Mouse (Mus musculus) cerebellum, postnatal 36 days (tissue): ENCODE measurements around the gene Sh3d19.
A peak's percentile ranks its signal among the peaks of the same experiment; 100 is the strongest.

Experiments
- DNase-seq, 2 experiments: peaks; one replicate each; pipeline ENCODE4 v3.0.0; 2021 to 2022; ENCODE audit warnings: mixed read lengths in 2 of 2

Gene Sh3d19

GRCm38 (mm10) chr3:85970742-85971598 lies at the start of gene Sh3d19:
TSS of gene Sh3d19 (plus strand) at chr3:85971109.
- DNase-seq, result peak; percentile 64 to 73

GRCm38 (mm10) chr3:85922331-85922730 lies 48.6 kb upstream of the Sh3d19 start:
- DNase-seq, result peak; percentile 8 to 13

DNA sequence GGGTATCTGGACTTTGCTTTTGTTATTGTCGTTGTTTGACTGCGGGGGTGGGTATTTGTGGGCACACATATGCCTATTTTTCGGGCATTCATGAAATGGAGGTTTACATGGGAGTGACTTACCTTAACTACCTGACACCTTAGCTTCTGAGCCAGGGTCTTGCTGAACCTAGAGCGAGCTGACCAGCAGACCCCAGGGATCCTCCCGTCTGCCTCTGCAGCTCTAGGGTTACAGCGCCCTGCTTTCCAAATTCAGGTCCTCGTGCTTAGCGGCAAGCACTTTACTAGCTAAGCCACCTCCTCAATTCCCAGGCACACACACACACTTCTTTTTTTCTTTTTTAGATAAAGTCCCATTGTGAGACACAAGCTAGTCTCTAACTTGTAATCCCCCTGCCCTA lies 47.6 kb upstream of the Sh3d19 start:
- no peak for DNase-seq

DNA sequence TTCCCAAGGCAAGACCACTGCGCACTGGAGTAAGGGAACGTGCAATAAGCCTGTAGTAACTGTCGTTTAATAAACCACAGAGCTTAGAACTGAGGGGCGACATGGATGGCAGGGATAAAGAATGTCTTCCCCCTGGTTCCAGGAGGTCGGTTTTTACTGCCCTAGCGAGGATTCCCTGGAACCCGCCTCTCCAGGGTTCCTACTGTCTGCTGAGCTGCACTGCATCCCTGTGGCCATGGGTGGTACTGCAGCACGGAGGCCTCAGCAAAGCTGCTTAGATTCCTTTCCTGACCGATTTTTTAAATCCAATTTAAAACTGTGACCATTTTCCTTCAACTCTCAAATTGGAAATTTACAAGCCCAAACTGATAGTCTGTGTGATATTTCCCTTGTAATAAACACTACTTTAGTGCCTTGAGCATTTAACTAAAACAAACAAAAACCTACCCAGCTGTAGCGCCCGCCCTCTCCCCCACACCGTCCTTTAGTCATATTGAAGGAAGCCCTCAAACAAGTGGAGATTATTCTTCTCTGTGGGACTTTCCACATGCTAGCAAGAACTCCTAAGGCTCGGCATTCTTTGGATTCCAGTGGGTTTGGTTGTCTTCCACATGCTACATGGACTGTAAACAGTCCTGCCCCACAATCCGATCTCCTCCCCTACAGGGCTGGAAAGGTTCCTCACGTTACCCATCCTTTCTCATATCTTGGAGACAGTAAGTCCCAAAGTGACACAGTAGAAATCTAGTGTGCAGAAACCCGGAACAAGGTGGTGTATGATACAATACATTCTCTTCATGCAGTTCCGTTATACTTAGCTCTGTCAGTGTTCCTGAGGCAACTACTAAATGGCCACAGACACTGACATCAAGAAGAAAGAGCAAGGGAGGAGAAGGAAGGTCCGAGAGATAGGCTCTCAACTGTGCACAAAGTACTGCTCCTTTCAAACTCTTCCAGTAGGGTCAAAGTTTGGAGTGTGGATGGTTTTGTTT lies 46.7 kb upstream of the Sh3d19 start:
- peak; percentile 87 to 89 for DNase-seq

GRCm38 (mm10) chr3:85927296-85927695 lies 43.6 kb upstream of the Sh3d19 start:
- DNase-seq, result no peak

DNA sequence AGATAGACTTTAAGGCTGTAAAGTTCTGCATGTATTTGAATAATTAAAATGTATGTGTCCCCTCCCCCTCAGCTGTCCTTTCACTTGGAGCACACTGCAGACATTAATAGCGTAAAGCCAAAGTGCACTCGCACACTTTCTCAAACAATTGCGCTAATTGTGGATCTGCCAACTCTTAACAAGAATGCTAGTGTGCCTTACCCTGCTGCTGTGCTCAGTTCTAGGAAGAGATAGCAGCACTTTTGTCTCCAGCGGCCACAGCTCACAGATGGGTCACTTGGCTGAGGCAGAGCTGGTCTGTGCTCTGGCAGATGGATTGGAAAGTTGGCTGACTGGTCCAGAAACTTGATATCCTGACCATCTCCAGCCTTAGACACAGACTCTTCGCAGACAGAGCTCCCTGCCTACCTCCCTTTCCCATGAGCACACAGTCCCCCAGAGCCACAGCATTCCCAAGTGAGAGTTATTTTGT lies 42.7 kb upstream of the Sh3d19 start:
- DNase-seq, result no peak

DNA sequence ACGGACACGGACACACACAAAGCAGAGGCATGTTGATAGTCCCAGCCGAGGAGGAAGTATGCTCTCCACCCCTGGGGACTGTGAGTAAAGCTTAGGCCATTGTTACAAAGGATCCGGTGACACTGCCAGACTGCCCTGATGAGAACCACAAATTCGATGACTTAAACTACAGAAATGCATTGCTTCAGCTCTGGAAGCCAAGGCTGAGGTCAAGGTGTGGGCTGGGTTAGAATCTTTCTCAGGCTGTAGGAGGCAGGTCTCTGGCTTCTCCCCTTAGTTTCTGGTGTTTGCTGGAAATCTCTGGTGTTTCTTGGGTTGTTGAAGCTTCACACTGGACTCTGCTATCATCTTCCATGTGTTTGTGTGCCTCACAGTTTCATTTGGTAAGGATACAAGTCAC lies 41.2 kb upstream of the Sh3d19 start:
- DNase-seq, result no peak

GRCm38 (mm10) chr3:85930671-85931255 lies 40.1 kb upstream of the Sh3d19 start:
- no peak for DNase-seq

DNA sequence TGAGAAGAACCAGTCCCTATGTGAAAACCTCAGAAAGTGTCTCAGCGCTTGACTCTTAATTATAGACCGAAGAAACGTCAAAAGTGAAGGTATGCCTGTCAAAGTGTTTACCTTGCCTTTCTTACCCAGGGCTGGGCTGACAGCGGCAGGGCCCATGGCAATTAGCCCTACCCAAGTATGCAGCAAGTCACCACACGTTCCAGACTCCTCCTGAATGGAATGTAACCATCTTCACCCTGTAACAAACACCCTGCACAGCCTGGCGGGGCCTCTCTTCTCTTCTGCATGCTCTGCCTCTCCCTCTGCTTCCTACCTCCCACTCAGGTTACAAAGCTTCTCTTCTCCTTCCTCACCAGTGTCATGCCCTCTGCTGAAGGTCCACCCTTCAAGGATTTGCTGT lies 39.0 kb upstream of the Sh3d19 start:
- DNase-seq, result no peak

GRCm38 (mm10) chr3:85933586-85933985 lies 37.3 kb upstream of the Sh3d19 start:
- no peak for DNase-seq

GRCm38 (mm10) chr3:85950914-85951313 lies 20.0 kb upstream of the Sh3d19 start:
- no peak for DNase-seq

GRCm38 (mm10) chr3:85952696-85953283 lies 18.1 kb upstream of the Sh3d19 start:
- DNase-seq, result no peak

- no peak for DNase-seq
Measured at GRCm38 (mm10) chr3:85955269-85955668, 15.6 kb upstream of the Sh3d19 start.

DNA sequence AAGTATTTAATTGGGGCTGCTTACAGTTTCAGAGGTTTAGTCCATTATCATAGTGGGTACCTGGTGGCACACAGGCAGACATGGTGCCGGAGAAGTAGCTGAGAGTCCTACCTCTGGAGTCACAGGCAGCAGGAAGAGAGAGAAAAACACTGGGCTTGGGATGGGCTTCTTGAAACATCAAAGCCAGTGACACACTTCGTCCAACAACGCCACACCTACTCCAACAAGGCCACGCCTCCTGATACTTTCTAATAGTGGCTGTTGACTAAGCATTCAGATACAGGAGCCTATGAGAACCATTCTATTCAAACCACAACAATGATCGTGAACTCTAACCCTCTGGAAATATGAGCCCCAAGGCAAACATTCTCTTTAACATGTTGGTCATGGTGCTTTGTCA lies 15.2 kb upstream of the Sh3d19 start:
- DNase-seq, result no peak

DNA sequence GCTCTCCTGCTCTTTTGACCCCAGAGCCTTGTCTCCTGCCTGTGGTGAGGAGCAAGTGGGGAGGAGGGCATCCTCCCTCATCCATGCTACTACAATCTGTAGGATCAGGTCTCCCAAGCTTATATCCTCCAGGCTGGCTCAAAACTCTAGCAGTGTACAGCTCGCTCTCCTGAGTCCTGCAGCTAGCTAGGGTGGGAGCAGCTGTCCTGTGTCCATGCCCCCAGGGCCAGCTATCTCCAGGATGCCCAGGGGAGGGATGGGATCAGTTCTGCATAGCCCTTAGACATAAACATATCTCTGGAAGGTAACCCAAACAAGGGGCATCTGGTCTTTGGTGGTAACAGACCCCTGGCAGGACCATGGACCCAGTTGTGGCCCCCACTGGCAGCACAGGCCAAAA lies 11.2 kb upstream of the Sh3d19 start:
- DNase-seq, result no peak

DNA sequence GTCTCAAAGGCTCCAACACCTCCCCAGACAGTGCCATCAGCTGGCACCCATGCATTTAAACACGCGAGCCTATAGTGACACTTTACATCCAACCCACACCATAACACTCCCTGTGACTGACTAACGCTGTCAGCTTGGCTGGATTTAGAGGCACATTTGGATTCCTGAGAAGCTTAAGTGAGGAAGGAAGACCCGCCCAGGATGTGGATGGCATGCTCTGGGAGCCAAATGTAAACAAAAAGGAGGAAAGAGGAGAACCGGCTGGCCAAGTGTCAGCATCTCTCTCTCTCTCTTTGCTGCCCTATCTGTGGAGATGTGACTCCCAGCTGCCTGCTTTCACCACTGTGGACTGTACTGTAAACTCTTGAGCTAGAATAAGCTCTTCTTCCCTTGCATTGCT lies 9.8 kb upstream of the Sh3d19 start:
- no peak for DNase-seq

GRCm38 (mm10) chr3:85965479-85965878 lies 5.4 kb upstream of the Sh3d19 start:
- DNase-seq, result no peak

GRCm38 (mm10) chr3:85969040-85969439 lies 1.9 kb upstream of the Sh3d19 start:
- DNase-seq, result no peak

GRCm38 (mm10) chr3:85971599-85971975 lies 678 bp downstream of the Sh3d19 start:
- DNase-seq, result peak; percentile 11 to 35

GRCm38 (mm10) chr3:85973376-85974140 lies 2.6 kb downstream of the Sh3d19 start:
- no peak for DNase-seq

GRCm38 (mm10) chr3:85974451-85974850 lies 3.5 kb downstream of the Sh3d19 start:
- DNase-seq, result peak; percentile 18 to 25

DNA sequence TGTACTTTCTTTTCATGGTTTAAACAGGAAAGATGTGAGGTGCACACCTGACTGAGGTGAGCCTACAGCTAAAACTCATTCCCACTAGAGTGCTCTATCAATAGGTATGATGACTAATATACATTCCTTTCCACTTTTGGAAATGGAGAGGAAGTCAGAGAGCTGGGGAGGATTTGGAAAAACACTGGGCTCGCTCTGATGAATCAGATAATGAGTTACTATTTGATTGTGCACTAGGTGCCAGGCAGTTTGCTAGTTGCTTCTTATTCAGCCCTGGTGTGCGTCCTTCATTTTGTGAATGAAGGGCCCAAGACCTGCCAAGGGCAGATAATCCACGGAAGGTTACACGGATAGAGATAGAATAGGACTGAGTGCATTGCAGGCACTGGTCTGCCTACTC lies 9.1 kb downstream of the Sh3d19 start:
- DNase-seq, result no peak
